Mouse (Mus musculus): ENCODE results near the gene Slc2a8. TPM values are rescaled to one million over a fixed set of nuclear protein-coding genes. Genes with fewer than 3 reads are reported as not detected.

The Slc2a8 gene
- polyA plus RNA-seq, 1 experiment from 2014 or later = 21.1 TPM

DNA sequence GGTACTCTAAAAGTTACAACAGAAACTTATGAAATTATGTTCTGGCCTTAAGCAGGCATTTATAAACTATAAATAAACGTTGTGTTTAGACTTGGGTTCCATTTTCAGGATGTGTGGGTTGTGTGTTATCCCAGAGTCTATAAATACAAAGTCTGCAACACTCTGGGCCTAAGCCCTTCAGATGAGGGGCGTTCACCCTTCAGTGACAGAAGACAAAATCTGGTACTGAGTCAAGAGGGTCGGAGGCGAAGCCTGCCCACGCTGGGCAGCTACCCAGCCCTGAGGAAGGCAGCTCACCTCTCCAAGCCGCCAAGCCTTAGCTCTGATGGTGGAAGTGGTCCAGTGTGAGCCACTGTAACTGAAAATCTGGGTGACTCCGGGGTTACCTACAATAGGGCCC lies 20.3 kb upstream of the Slc2a8 start:
- 89% methylated on average over 7 of the region's 7 CpGs for WGBS
- ATAC-seq (ENCODE audit: low FRiP score, low TSS enrichment) = no peak
- Histone ChIP-seq H3K27ac (ENCODE audit: low read depth, low read length) (no peak overlapping the region), H3K4me3 (ENCODE audit: low read length) (no peak overlapping the region), H3K4me2 (replicated peaks; ENCODE audit: low read depth, low read length) (no peak overlapping the region), H3K9ac (ENCODE audit: low read depth, low read length) (no peak overlapping the region), H3K36me3 (ENCODE audit: control insufficient read depth, insufficient read depth, low read length) (peaks cover 5% of the 10 kb centered on the region; the same call in 1 of the 2 replicates), H3K9me3 (ENCODE audit: control insufficient read depth, low read length) (no peaks in the 10 kb centered on the region), H3K4me1 (ENCODE audit: control insufficient read depth, insufficient read depth, low read length) (no peaks in the 10 kb centered on the region), H3K27me3 (ENCODE audit: control insufficient read depth, insufficient read depth, low read length) (no peaks in the 10 kb centered on the region)

- 93% methylated on average over 2 of the region's 2 CpGs for whole genome bisulfite sequencing
- no peak for ATAC-seq (ENCODE audit: low FRiP score, low TSS enrichment)
These were observed 17.9 kb upstream of the Slc2a8 start for GRCm38 (mm10) chr2:32999752-33000151.

DNA sequence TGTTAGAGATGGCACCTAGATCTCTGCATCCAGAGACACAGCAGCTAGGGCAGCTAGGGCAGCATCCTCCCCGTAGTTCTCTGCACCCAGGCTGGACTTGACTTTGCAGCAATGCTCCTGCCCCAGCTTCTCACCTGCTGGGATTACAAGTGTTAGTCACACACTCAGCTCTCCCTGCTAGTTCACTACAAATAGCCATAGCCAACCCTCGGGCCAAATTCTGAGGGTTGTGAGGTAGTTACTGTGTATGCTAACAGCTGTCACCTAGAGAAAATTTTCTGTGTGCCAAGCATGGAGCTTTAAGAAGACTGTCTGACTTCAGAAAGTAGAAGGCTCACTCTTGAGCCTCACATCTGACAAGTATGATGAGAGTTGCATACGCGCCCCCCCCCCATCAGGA lies 15.9 kb upstream of the Slc2a8 start:
- H3K36me3 ChIP-seq (ENCODE audit: control insufficient read depth, insufficient read depth, low read length) = no peaks in the 10 kb centered on the region
- no peaks in the 10 kb centered on the region for H3K27me3 ChIP-seq (ENCODE audit: control insufficient read depth, insufficient read depth, low read length)
- no peak overlapping the region for H3K4me3 ChIP-seq (ENCODE audit: low read length)
- 89% methylated on average over 4 of the region's 4 CpGs for WGBS
- H3K9ac ChIP-seq (ENCODE audit: low read depth, low read length) = no peak overlapping the region
- no peak for ATAC-seq (ENCODE audit: low FRiP score, low TSS enrichment)
- no peaks in the 10 kb centered on the region for H3K4me1 ChIP-seq (ENCODE audit: control insufficient read depth, insufficient read depth, low read length)
- no peak overlapping the region for H3K27ac ChIP-seq (ENCODE audit: low read depth, low read length)
- H3K4me2 ChIP-seq (replicated peaks; ENCODE audit: low read depth, low read length) = no peak overlapping the region
- H3K9me3 ChIP-seq (ENCODE audit: control insufficient read depth, low read length) = no peaks in the 10 kb centered on the region

More at GRCm38 (mm10) chr2:32999752-33000151, 17.9 kb upstream of the Slc2a8 start:
- Histone ChIP-seq H3K27ac (ENCODE audit: low read depth, low read length) (no peak overlapping the region), H3K9me3 (ENCODE audit: control insufficient read depth, low read length) (no peaks in the 10 kb centered on the region), H3K9ac (ENCODE audit: low read depth, low read length) (no peak overlapping the region), H3K4me1 (ENCODE audit: control insufficient read depth, insufficient read depth, low read length) (no peaks in the 10 kb centered on the region), H3K4me3 (ENCODE audit: low read length) (no peak overlapping the region), H3K27me3 (ENCODE audit: control insufficient read depth, insufficient read depth, low read length) (no peaks in the 10 kb centered on the region), H3K36me3 (ENCODE audit: control insufficient read depth, insufficient read depth, low read length) (peaks cover 5% of the 10 kb centered on the region; the same call in 1 of the 2 replicates), H3K4me2 (replicated peaks; ENCODE audit: low read depth, low read length) (no peak overlapping the region)

GRCm38 (mm10) chr2:32997081-32997480 lies 15.2 kb upstream of the Slc2a8 start:
- H3K27ac ChIP-seq (ENCODE audit: low read depth, low read length) = no peak overlapping the region
- no peak overlapping the region for H3K4me2 ChIP-seq (replicated peaks; ENCODE audit: low read depth, low read length)
- H3K4me3 ChIP-seq (ENCODE audit: low read length) = no peak overlapping the region
- ATAC-seq (ENCODE audit: low FRiP score, low TSS enrichment) = no peak
- 0 out of 2 replicates have a peak, but pooled peaks cover under 1% of the 10 kb centered on the region for H3K4me1 ChIP-seq (ENCODE audit: control insufficient read depth, insufficient read depth, low read length)
- no peaks in the 10 kb centered on the region for H3K27me3 ChIP-seq (ENCODE audit: control insufficient read depth, insufficient read depth, low read length)
- 86% methylated on average over 6 of the region's 6 CpGs for WGBS
- H3K36me3 ChIP-seq (ENCODE audit: control insufficient read depth, insufficient read depth, low read length) = no peaks in the 10 kb centered on the region
- H3K9ac ChIP-seq (ENCODE audit: low read depth, low read length) = no peak overlapping the region
- H3K9me3 ChIP-seq (ENCODE audit: control insufficient read depth, low read length) = no peaks in the 10 kb centered on the region

DNA sequence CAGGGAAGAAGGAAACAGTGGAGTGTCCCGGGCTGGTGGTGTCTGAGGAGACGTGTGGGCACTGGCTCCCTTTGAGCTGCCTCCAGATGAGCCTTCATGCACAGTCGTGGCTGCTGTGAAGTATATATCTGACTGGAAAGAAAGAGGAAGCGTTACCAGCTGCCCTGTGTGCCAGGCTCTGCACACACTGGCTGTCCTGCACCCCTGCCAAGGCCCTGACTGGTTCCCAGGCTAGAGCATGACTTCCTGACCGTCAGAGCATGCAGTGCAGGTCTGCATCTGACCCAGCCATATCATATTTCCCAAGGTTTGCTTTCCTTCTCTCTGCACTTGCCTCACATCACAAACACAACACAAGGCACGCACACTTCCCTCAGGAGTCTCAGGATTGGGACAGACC lies 10.2 kb upstream of the Slc2a8 start:
- 38% methylated on average over 6 of the region's 6 CpGs for WGBS
- no peaks in the 10 kb centered on the region for H3K27me3 ChIP-seq (ENCODE audit: control insufficient read depth, insufficient read depth, low read length)
- H3K27ac ChIP-seq (ENCODE audit: low read depth, low read length) = no peak overlapping the region
- H3K4me1 ChIP-seq (ENCODE audit: control insufficient read depth, insufficient read depth, low read length) = 0 out of 2 replicates have a peak, but pooled peaks cover 2% of the 10 kb centered on the region
- H3K9me3 ChIP-seq (ENCODE audit: control insufficient read depth, low read length) = no peaks in the 10 kb centered on the region
- no peaks in the 10 kb centered on the region for H3K36me3 ChIP-seq (ENCODE audit: control insufficient read depth, insufficient read depth, low read length)
- H3K9ac ChIP-seq (ENCODE audit: low read depth, low read length) = no peak overlapping the region
- H3K4me3 ChIP-seq (ENCODE audit: low read length) = no peak overlapping the region
- H3K4me2 ChIP-seq (replicated peaks; ENCODE audit: low read depth, low read length) = no peak overlapping the region
- peak; percentile 62; the same call in 1 of the 2 replicates for ATAC-seq (ENCODE audit: low FRiP score, low TSS enrichment)

DNA sequence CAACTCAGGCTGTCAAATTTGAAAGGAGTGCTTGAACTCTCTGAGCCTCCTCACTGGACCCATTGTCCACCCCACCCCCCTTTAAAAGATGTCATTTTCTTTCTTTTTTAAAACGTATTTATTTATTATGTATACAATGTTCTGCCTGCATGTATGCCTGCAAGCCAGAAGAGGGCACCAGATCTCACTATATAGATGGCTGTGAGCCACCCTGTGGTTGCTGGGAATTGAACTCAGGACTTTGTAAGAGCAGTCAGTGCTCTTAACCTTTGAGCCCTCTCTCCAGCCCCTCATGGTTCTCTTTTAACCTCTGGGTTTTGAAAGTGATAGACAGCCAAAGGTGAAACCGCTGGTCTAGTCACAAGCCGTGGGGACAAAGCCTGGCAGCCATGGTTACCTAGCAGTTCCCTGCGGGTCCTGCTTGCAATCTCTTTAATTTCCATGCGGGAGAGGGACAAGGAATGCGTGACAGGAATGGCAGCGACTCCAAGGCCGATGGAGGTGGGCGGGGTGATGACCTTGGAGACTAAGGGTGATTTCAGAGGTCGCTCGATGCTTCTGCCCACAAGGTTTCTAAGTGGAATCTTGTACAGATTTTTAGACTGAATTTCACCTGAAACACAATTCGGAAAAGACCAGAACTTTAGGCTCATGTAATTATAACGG lies 8.4 kb upstream of the Slc2a8 start:
- no peak for ATAC-seq (ENCODE audit: low FRiP score, low TSS enrichment)
- Histone ChIP-seq H3K4me3 (ENCODE audit: low read length) (no peak overlapping the region), H3K4me2 (replicated peaks; ENCODE audit: low read depth, low read length) (no peak overlapping the region), H3K9me3 (ENCODE audit: control insufficient read depth, low read length) (no peaks in the 10 kb centered on the region), H3K9ac (ENCODE audit: low read depth, low read length) (no peak overlapping the region), H3K36me3 (ENCODE audit: control insufficient read depth, insufficient read depth, low read length) (no peaks in the 10 kb centered on the region; the same call in 1 of the 2 replicates), H3K4me1 (ENCODE audit: control insufficient read depth, insufficient read depth, low read length) (0 out of 2 replicates have a peak, but pooled peaks cover 2% of the 10 kb centered on the region), H3K27ac (ENCODE audit: low read depth, low read length) (no peak overlapping the region), H3K27me3 (ENCODE audit: control insufficient read depth, insufficient read depth, low read length) (no peaks in the 10 kb centered on the region)
- WGBS = 63% methylated on average over 13 of the region's 13 CpGs

- Histone ChIP-seq H3K27ac (ENCODE audit: low read depth, low read length) (no peak overlapping the region), H3K4me1 (ENCODE audit: control insufficient read depth, insufficient read depth, low read length) (0 out of 2 replicates have a peak, but pooled peaks cover 2% of the 10 kb centered on the region), H3K4me3 (ENCODE audit: low read length) (no peak overlapping the region), H3K27me3 (ENCODE audit: control insufficient read depth, insufficient read depth, low read length) (no peaks in the 10 kb centered on the region), H3K36me3 (ENCODE audit: control insufficient read depth, insufficient read depth, low read length) (no peaks in the 10 kb centered on the region; the same call in 1 of the 2 replicates), H3K9ac (ENCODE audit: low read depth, low read length) (no peak overlapping the region), H3K4me2 (replicated peaks; ENCODE audit: low read depth, low read length) (no peak overlapping the region), H3K9me3 (ENCODE audit: control insufficient read depth, low read length) (no peaks in the 10 kb centered on the region)
- no peak for ATAC-seq (ENCODE audit: low FRiP score, low TSS enrichment)
- WGBS = 72% methylated on average over 3 of the region's 3 CpGs
These were observed 7.5 kb upstream of the Slc2a8 start for GRCm38 (mm10) chr2:32989376-32989775.

- H3K4me1 ChIP-seq (ENCODE audit: control insufficient read depth, insufficient read depth, low read length) = peaks cover 4% of the 10 kb centered on the region; the same call in 1 of the 2 replicates
- H3K4me2 ChIP-seq (replicated peaks; ENCODE audit: low read depth, low read length) = no peak overlapping the region
- no peak for ATAC-seq (ENCODE audit: low FRiP score, low TSS enrichment)
- 69% methylated on average over 8 of the region's 8 CpGs for WGBS
- H3K27me3 ChIP-seq (ENCODE audit: control insufficient read depth, insufficient read depth, low read length) = no peaks in the 10 kb centered on the region
- H3K9me3 ChIP-seq (ENCODE audit: control insufficient read depth, low read length) = no peaks in the 10 kb centered on the region
- no peaks in the 10 kb centered on the region; the same call in 1 of the 2 replicates for H3K36me3 ChIP-seq (ENCODE audit: control insufficient read depth, insufficient read depth, low read length)
- H3K4me3 ChIP-seq (ENCODE audit: low read length) = no peak overlapping the region
- H3K9ac ChIP-seq (ENCODE audit: low read depth, low read length) = no peak overlapping the region
- H3K27ac ChIP-seq (ENCODE audit: low read depth, low read length) = no peak overlapping the region
These were observed 4.0 kb upstream of the Slc2a8 start for GRCm38 (mm10) chr2:32985844-32986243.

- ATAC-seq (ENCODE audit: low FRiP score, low TSS enrichment) = no peak
- no peak overlapping the region for H3K4me2 ChIP-seq (replicated peaks; ENCODE audit: low read depth, low read length)
These were observed 1.7 kb upstream of the Slc2a8 start for GRCm38 (mm10) chr2:32983617-32984016.

More at GRCm38 (mm10) chr2:32983617-32984016, 1.7 kb upstream of the Slc2a8 start:
- Histone ChIP-seq H3K9me3 (ENCODE audit: control insufficient read depth, low read length) (no peaks in the 10 kb centered on the region), H3K9ac (ENCODE audit: low read depth, low read length) (no peak overlapping the region), H3K4me3 (ENCODE audit: low read length) (no peak overlapping the region), H3K27ac (ENCODE audit: low read depth, low read length) (no peak overlapping the region), H3K27me3 (ENCODE audit: control insufficient read depth, insufficient read depth, low read length) (no peaks in the 10 kb centered on the region), H3K4me1 (ENCODE audit: control insufficient read depth, insufficient read depth, low read length) (peaks cover 7% of the 10 kb centered on the region; the same call in 1 of the 2 replicates), H3K36me3 (ENCODE audit: control insufficient read depth, insufficient read depth, low read length) (no peaks in the 10 kb centered on the region; the same call in 1 of the 2 replicates)
- 52% methylated on average over 6 of the region's 6 CpGs for WGBS

Measured in kidney, embryonic 14.5 days (tissue).